Mouse (Mus musculus): Measurements from ENCODE around the gene Gm30191. TPM values are rescaled to one million over a fixed set of nuclear protein-coding genes. Genes with fewer than 3 reads are reported as not detected.
"Not testable (repeated sequence)": the region's sequence is repeated elsewhere in the genome, so short reads cannot be mapped to it uniquely, and the experiment has no call there.

Gm30191 gene
- total RNA-seq, 2 experiments from 2014 or later: not detected

DNA sequence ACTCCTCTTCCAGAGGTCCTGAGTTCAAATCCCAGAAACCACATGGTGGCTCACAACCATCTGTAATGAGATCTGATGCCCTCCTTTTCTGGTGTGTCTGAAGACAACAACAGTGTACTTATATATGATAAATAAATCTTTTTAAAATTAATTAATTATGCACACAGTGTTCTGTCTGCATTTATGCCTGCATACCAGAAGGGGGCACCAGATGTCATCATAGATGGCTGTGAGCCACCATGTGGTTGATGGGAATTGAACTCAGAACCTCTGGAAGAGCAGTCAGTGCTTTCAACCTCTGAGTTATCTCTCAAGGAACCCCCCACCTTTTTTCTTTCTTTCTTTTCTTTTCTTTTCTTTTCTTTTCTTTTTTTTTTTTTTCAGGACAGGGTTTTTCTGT, 22.9 kb downstream of the Gm30191 start:
- intact Hi-C loops (cut with DNase I); H3K4me3 ChIP-seq; H3K27ac ChIP-seq; DNase-seq (ENCODE audit: extremely low spot score in 1 of 2, low spot score in 2 of 2): not testable (repeated sequence)
- peak; percentile 54 for TF ChIP-seq CTCF (IDR thresholded peaks at IDR 0.05)

- H3K27ac ChIP-seq: no peak overlapping the region
- DNase-seq (ENCODE audit: extremely low spot score in 1 of 2, low spot score in 2 of 2): no peak
- intact Hi-C loops (cut with DNase I): no loop called here
- no peak overlapping the region for H3K4me3 ChIP-seq
- no peak for TF ChIP-seq CTCF (IDR thresholded peaks at IDR 0.05)
Observed at GRCm38 (mm10) chr4:134271979-134272378, 25.2 kb downstream of the Gm30191 start.

DNA sequence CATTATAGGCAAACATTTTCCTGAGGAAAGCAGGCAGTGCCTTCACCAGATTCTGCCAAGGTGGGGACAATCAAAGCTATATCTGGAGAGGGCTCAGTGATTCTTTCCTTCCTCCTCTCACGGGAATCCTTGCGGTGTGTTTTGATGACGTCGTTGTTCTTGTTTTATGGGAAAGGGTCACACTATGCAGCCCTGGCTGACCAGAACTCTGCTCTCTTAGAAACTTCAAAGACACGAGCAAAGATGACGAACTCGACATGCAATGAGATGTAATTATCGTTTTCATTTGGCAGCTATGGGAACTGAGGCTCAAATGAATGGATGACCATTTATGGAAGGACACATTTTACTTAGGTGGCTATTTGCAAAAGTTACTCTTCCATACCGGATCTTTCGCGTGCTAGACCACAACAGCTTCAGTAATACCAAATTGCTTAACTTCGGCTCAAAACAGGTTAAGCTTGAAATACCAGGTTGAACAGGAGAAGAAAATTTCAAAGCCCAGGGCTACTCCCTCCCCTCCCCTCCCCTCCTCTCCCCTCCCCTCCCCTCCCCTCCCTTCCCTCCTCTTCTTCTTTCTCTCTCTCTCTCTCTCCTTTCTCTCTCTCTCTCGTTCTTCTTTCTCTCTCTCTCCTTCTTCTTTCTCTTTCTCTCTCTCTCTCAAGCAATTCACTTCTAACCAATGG, 26.1 kb downstream of the Gm30191 start:
- TF ChIP-seq CTCF (IDR thresholded peaks at IDR 0.05): no peak
- no peak overlapping the region for H3K4me3 ChIP-seq
- intact Hi-C loops (cut with DNase I): no loop called here
- H3K27ac ChIP-seq: no peak overlapping the region
- DNase-seq (ENCODE audit: extremely low spot score in 1 of 2, low spot score in 2 of 2): no peak

GRCm38 (mm10) chr4:134273417-134274345, 26.9 kb downstream of the Gm30191 start:
- no peak for TF ChIP-seq CTCF (IDR thresholded peaks at IDR 0.05)
- no peak overlapping the region for H3K27ac ChIP-seq

DNA sequence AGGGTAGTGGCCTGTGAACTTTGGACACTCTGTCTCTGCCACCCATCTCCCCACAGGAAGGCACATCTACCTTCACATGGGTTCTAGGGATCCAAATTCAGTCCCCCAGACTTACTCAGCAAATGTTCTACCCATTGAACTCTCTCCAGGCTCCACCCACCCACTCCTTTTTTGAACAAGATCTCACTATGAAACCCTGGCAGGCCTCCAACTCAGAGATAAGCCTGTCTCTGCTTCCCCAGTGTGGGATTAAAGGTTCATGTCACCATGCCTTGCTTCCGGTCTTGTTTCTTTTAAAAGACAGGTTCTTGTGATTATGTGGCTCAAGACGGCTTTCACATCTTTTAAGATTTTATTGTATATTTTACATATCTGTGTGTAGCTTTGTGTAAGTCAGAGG, 38.2 kb downstream of the Gm30191 start:
- Histone ChIP-seq H3K27ac (no peak overlapping the region), H3K4me3 (no peak overlapping the region)
- TF ChIP-seq CTCF (IDR thresholded peaks at IDR 0.05): no peak
- DNase-seq (ENCODE audit: extremely low spot score in 1 of 2, low spot score in 2 of 2): no peak
- intact Hi-C loops (cut with DNase I): loop anchor here (5.0 kb wide), 2 partner anchors 72 to 187 kb away; no protein-coding TSS in a partner anchor

More at GRCm38 (mm10) chr4:134273417-134274345, 26.9 kb downstream of the Gm30191 start:
- intact Hi-C loops (cut with DNase I): no loop called here
- DNase-seq (ENCODE audit: extremely low spot score in 1 of 2, low spot score in 2 of 2): no peak
- H3K4me3 ChIP-seq: no peak overlapping the region

GRCm38 (mm10) chr4:134286226-134287167, 39.8 kb downstream of the Gm30191 start:
- TF ChIP-seq CTCF (IDR thresholded peaks at IDR 0.05): no peak
- no peak for DNase-seq (ENCODE audit: extremely low spot score in 1 of 2, low spot score in 2 of 2)
- Histone ChIP-seq H3K4me3 (peak overlapping the region; percentile 86), H3K27ac (peak overlapping the region; percentile 87)
- intact Hi-C loops (cut with DNase I): loop anchor here (2.0 to 5.0 kb wide), 4 partner anchors 42 to 186 kb away; partner anchors contain the start of genes Cep85 and Zfp593

DNA sequence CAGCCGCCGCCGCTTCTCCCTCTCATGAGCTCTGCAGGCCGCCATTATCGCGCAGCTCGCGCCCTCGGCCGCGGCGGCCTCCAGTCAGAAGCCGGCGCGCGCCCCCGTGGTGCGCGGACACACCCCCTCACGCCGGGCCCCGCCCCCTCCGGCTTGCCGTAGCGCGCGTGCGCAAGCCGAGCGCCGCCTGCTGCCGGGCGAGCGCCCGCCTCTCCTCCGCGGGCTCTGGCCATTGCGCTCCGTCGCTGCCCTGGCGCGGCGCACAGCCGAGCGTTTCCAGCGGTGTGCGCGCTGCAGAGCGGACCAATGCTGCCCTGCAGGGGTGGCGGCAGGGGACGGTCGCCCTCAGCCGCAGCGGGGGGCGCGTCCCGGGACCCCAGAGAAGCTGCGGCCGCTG, 40.4 kb downstream of the Gm30191 start:
- DNase-seq (ENCODE audit: extremely low spot score in 1 of 2, low spot score in 2 of 2): peak; percentile 98 to 99
- intact Hi-C loops (cut with DNase I): loop anchor here (2.0 to 5.0 kb wide), 4 partner anchors 42 to 185 kb away; partner anchors contain the start of genes Cep85 and Zfp593
- H3K4me3 ChIP-seq: peak overlapping the region; percentile 86
- peak overlapping the region; percentile 96 for H3K27ac ChIP-seq
- TF ChIP-seq CTCF (IDR thresholded peaks at IDR 0.05): peak; percentile 38

DNA sequence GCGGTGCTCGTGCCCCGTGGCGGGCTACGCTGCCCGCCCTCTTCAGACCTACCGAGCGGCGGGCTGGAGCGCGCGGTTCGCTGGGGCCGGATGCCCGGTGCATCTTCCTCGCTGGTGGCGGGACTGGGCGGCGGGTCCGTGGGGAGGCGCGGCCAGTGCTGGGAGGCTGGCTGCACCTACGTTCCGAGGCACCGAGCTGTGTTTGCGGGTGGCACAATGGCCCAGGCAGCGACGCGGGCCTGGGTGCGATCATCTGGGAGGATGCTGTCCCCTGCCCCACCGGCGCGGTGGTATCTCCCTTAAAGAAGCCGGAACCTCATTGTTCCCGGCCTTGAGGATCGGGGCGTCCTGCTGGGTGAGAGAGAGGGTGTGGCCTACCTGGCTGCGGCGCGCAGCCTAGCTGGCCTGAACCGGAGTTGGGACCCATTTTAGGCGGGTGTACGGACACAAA, 40.9 kb downstream of the Gm30191 start, which contains the start of gene Pdik1l:
Pdik1l (minus strand) TSS at position 321 of the 451 bp plus-strand sequence.
- peak within 1 kb of the TSS; percentile 86 for H3K4me3 ChIP-seq
- no peak; the same call in 1 of the 2 replicates for TF ChIP-seq CTCF (IDR thresholded peaks at IDR 0.05)
- H3K27ac ChIP-seq: peak within 1 kb of the TSS; percentile 96
- peak; percentile 69 to 70 for DNase-seq (ENCODE audit: extremely low spot score in 1 of 2, low spot score in 2 of 2)
- intact Hi-C loops (cut with DNase I): loop anchor here (2.0 to 5.0 kb wide), 4 partner anchors 43 to 185 kb away; partner anchors contain the start of genes Cep85 and Zfp593

DNA sequence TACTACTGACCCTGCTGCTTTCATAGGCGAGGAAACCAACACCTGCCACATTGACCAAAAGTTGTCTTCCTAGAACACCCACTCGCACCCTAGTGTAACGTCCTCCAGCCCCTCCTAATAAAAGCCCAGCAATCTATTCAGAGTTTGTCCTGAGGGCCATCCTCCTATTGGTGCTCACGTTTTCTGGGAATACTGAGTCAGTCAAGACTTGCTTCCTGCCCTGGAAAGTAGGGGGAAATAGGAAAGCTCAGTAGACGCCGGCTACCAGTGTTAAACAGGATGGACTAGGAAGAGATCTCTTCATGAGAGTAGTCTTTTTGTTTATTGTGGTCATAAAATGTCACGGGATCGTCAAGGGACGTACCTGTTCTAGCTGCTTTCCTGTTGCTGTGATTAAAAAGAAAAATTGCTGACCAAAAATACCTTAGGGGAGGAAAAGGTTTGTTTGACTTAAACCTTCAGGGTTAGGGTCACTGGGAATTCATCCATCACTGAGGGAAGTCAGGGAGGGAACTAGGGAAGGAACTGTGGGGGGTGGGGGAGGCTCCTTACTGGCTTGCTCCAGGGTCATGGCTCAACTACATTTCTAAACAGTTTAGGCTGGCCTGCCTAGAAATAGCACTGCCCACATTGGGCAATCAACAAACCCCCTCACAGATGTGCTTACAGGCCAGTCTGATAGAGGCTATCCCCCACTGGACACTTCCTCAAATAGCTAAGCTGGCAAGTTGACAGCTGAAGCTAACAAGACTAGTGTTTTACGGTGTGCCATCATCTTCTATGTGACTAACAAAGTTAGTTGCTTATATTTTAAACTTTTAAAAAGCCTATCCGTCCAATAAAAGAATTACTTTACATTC, 41.9 kb downstream of the Gm30191 start:
- intact Hi-C loops (cut with DNase I): loop anchor here (5.0 kb wide), 2 partner anchors 69 to 184 kb away; no protein-coding TSS in a partner anchor
- no peak for TF ChIP-seq CTCF (IDR thresholded peaks at IDR 0.05)
- Histone ChIP-seq H3K27ac (peak overlapping the region; percentile 96; the same call in 1 of the 2 replicates), H3K4me3 (peak overlapping the region; percentile 86)
- no peak for DNase-seq (ENCODE audit: extremely low spot score in 1 of 2, low spot score in 2 of 2)

GRCm38 (mm10) chr4:134292067-134292466, 45.3 kb downstream of the Gm30191 start:
- peak; percentile 87 for TF ChIP-seq CTCF (IDR thresholded peaks at IDR 0.05)
- Histone ChIP-seq H3K4me3 (no peak overlapping the region), H3K27ac (no peak overlapping the region)
- intact Hi-C loops (cut with DNase I): loop anchor here (2.0 kb wide), 1 partner anchor 43 kb away; no protein-coding TSS in a partner anchor
- peak; percentile 65 to 80 for DNase-seq (ENCODE audit: extremely low spot score in 1 of 2, low spot score in 2 of 2)

Data from left cerebral cortex, adult 2 months (tissue).